In the genomic region with DNA sequence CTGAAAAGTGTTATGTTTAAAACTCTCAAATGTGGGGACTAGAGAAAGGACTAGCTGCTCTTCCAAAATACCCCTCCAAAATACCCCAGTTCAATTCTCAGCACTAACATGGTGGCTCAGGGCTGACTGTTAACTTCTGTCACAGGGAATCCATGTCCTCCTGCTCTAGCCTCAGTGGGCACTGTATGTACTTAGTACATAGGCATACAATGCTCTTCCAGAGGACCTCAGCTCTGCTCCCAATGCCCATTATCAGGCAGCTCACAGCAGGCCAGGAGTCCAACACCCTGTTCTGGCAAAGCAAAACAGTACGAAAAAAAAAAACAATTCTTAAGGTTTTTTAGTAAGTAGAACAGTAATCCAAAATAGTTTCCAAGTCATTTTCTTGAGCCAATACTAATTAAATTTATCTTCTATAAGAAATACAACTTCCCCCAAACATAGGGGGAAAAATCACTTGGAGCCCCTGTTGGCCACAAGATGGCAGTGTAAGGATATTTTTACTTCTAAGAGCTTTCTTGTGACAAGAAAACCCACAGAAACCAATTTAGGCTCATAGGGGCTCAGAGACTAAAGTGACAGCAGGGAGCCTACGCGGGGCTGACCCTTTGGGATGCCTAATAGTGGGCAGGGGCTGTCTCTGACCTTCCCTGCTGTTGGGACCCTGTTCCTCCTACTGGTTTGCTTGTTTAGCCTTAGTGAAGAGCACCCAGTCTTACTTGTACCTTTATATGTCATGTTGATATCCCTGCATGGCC, we compare ENCODE assay signal across 7 mouse cellular contexts. TPM values are rescaled to one million over a fixed set of nuclear protein-coding genes. Genes with fewer than 3 reads are reported as not detected.
DNase-seq lines count a peak whose midpoint lies in the region; ATAC-seq lines count a peak whose summit lies in the region.

No protein-coding gene starts in this region.

- DNase-seq in A20 (ENCODE audit: low read depth, low spot score), result peak; percentile 73
- DNase-seq in cerebellum, adult 9-10 months, result peak; percentile 65
- DNase-seq in heart, adult 9 months (ENCODE audit: low spot score in 2 of 2), result peak; percentile 12 to 40
- DNase-seq in kidney, postnatal 36 days, result peak; percentile 40 to 46
- peak; percentile 24 to 52 for DNase-seq in spleen, postnatal 36 days (ENCODE audit: low spot score in 2 of 2)

- peak; percentile 77 for ATAC-seq in CD4-positive, CD25-positive, alpha-beta regulatory T cell, adult 4 months
- ATAC-seq in megakaryocyte progenitor cell, adult 5-6 weeks (replicated peaks; ENCODE audit: poor library complexity), result peak; percentile 83

RNA-seq across cellular contexts. Expression of a gene that starts 7.9 kb away (rescaled TPM):
- polyA plus RNA-seq in CD4-positive, CD25-positive, alpha-beta regulatory T cell, adult 4 months (2017; shearing (Covaris generic)), result not detected
- not detected in 2 replicates for total RNA-seq in megakaryocyte progenitor cell, adult 5-6 weeks (2015)
- total RNA-seq in megakaryocyte progenitor cell, adult 5-6 weeks (2017), result not detected in 2 replicates

RNA-seq across cellular contexts. Expression of a gene that starts 8.0 kb away (rescaled TPM):
- 100 to 1,000 TPM; 116 to 117 TPM for polyA plus RNA-seq in CD4-positive, CD25-positive, alpha-beta regulatory T cell, adult 4 months (2017; shearing (Covaris generic))
- 63.6 and 99.3 TPM in 2 replicates for total RNA-seq in megakaryocyte progenitor cell, adult 5-6 weeks (2015)
- total RNA-seq in megakaryocyte progenitor cell, adult 5-6 weeks (2017), result 92.4 and 99.5 TPM in 2 replicates

RNA-seq across cellular contexts. Expression of a gene that starts 14.4 kb away (rescaled TPM):
- polyA plus RNA-seq in CD4-positive, CD25-positive, alpha-beta regulatory T cell, adult 4 months (2017; shearing (Covaris generic)), result 100 to 1,000 TPM; 119 to 155 TPM
- 20.6 and 27.4 TPM in 2 replicates for total RNA-seq in megakaryocyte progenitor cell, adult 5-6 weeks (2015)
- total RNA-seq in megakaryocyte progenitor cell, adult 5-6 weeks (2017), result 39.5 and 41.8 TPM in 2 replicates

RNA-seq across cellular contexts. Expression of a gene that starts 54.8 kb away (rescaled TPM):
- polyA plus RNA-seq in CD4-positive, CD25-positive, alpha-beta regulatory T cell, adult 4 months (2017; shearing (Covaris generic)), result not detected
- total RNA-seq in megakaryocyte progenitor cell, adult 5-6 weeks (2015), result not detected in 2 replicates
- total RNA-seq in megakaryocyte progenitor cell, adult 5-6 weeks (2017), result not detected in 2 replicates

Comparison
In these comparisons a context has a peak if more than half of its experiments do, and no peak if none do; other contexts are left out.
1. Peak in every context shown above with its lines: DNase-seq and ATAC-seq.